Mouse (Mus musculus): ENCODE measurements around the gene Gm9903. TPM values are rescaled to one million over a fixed set of nuclear protein-coding genes. Genes with fewer than 3 reads are reported as not detected.

The Gm9903 gene
- under 1 TPM; 0.90 to 0.98 TPM for total RNA-seq (2021)
- long read RNA-seq, experiment 1 = 0 reads
- long read RNA-seq, experiment 2, partial matches to known transcripts = 0 of 2 reads
- long read RNA-seq, experiment 2, other reads (novel, unspliced or antisense) = 0 of 2 reads

GRCm38 (mm10) chr5:33629301-33629987 lies at the start of gene Gm9903, which contains the start of gene Fam53a:
Gene Gm9903 (plus strand): TSS chr5:33629925.
Gene Fam53a (minus strand): TSS chr5:33629635.
- TF ChIP-seq CTCF (conservative IDR thresholded peaks at IDR 0.05) = peak; percentile 55
- Histone ChIP-seq H3K27ac (peak within 1 kb of the TSS; percentile 95), H3K4me3 (peak within 1 kb of the TSS; percentile 73)
- peak; percentile 99 to 100 for DNase-seq (ENCODE audit: low spot score in 2 of 2)

- DNase-seq (ENCODE audit: low spot score in 2 of 2) = no peak
- no peak overlapping the region for H3K27ac ChIP-seq
- no peak for TF ChIP-seq CTCF (conservative IDR thresholded peaks at IDR 0.05)
- no peak overlapping the region for H3K4me3 ChIP-seq
Observed at GRCm38 (mm10) chr5:33580336-33580735, 49.4 kb upstream of the Gm9903 start.

DNA sequence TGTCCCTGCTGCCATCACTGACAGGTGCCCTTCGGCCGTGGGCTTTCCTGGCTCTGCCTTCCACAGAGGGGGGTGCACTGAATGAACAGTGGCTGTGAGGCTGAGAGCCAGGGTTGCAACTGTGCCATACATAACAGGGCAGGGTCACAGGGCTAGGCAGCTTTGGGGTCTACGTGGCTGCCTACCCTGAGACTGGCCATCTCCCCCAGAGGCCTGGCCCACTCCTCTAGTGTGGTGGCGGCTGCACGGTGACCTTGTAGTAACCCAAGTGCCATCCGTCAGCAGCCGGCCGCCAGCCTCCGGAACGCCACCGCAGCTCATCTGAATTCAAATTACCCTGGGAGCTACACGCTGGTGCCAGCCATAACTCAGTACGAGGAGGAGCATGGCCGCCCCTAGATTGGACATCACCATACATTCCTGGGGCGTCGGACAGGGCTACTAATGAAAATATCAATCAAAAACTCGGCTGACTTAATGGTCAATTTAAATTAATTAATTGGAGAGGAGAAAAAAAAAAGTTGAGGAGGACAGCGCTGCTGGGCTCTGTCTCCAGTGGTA lies 42.1 kb upstream of the Gm9903 start:
- H3K27ac ChIP-seq = no peak overlapping the region
- no peak overlapping the region for H3K4me3 ChIP-seq
- no peak for TF ChIP-seq CTCF (conservative IDR thresholded peaks at IDR 0.05)
- no peak for DNase-seq (ENCODE audit: low spot score in 2 of 2)

DNA sequence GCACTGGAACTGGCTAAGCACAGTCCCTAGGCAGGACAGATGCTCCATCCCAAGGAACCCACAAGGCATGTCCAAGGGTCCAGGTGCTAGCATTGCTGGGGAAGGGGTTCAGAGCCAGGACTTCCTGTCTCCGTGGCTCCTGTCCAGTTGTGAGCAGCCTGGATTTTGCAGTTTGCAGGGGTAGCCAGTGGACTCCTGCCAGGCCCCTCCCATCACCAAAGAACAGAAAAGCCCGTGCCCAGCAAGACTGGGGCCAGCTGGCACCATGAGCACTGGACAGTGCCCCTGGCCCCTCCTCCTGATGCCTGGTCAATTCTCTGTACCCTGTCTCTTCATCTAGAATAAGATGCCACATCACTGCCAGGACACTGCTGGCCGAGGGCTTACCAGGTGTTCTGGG lies 41.7 kb upstream of the Gm9903 start:
- Histone ChIP-seq H3K27ac (no peak overlapping the region), H3K4me3 (no peak overlapping the region)
- DNase-seq (ENCODE audit: low spot score in 2 of 2) = no peak
- TF ChIP-seq CTCF (conservative IDR thresholded peaks at IDR 0.05) = no peak

DNA sequence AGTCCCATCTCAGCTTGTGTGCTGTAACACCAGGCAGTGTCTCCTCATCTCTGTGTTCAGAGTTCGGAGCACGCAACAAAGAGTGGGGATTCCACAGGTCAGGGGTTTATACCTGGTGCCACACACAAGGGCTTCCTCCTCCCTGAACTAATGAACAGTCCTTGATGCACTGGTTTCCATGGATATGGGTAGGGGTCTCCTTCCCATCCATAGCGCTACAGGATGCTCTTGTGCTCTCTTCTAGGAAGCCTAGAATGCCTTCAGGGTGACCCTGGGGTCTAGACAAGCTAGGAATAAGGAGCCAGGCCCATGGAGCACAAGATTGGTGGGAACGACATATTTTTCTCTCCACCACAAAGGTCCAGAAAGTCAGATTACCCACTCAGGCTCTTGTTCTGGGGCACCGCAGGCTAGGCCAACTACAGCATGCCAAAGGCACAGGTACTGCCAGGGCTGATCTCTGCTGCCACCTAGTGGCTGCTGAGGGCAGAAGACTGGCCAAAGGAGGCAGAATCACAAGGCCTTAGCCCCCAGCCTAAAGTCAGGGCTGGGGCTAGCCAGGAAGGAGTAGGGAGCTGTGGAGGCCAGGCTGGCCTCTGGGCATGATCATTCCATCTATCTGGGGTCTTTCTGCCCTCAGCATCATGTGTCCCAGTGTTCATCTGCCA lies 40.4 kb upstream of the Gm9903 start:
- Histone ChIP-seq H3K27ac (no peak overlapping the region), H3K4me3 (no peak overlapping the region)
- peak; percentile 99 for TF ChIP-seq CTCF (conservative IDR thresholded peaks at IDR 0.05)
- DNase-seq (ENCODE audit: low spot score in 2 of 2) = peak; percentile 58 to 80

DNA sequence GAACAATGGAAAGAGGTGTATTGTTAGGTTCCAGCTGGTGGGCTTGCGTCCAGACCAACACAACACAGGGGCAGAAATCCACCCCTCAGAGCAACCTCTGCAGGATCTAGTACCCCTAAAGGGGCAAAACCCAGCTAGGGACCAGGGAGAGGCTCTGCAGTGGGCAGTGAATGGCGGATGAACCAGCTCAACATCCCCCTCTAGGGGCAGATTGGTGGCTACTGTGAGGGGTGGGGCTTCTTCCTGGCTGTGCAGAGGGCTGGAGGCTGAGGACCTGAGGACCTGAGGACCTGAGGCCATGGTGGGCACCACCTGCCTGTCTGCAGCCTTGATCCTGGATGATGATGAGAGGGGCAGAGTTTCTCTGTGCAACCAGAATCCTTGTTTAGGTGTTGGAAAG lies 36.1 kb upstream of the Gm9903 start:
- DNase-seq (ENCODE audit: low spot score in 2 of 2) = no peak
- no peak overlapping the region for H3K27ac ChIP-seq
- TF ChIP-seq CTCF (conservative IDR thresholded peaks at IDR 0.05) = peak; percentile 57
- H3K4me3 ChIP-seq = no peak overlapping the region

DNA sequence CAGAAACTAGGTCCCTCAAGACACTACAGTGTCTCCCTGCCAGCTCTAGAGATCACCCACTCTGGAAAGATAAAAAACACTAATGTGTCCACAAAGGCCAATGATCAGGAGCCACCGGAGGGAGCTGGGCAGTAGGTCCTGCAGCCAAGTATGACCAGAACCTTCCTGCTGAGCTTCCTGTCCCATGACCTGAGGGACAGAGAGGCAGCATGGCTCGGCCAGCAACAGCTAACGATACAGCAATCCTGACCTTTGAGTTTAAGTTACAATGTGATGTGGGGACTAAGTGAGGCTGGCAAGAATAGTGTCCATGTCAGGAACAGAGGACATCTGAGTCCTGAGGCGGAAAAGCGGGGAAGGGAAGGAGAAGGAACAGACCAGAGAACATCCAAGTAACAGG lies 24.4 kb upstream of the Gm9903 start:
- DNase-seq (ENCODE audit: low spot score in 2 of 2) = no peak
- no peak for TF ChIP-seq CTCF (conservative IDR thresholded peaks at IDR 0.05)
- no peak overlapping the region for H3K4me3 ChIP-seq

GRCm38 (mm10) chr5:33606631-33607030 lies 23.1 kb upstream of the Gm9903 start:
- no peak for TF ChIP-seq CTCF (conservative IDR thresholded peaks at IDR 0.05)
- no peak overlapping the region for H3K27ac ChIP-seq
- H3K4me3 ChIP-seq = no peak overlapping the region
- DNase-seq (ENCODE audit: low spot score in 2 of 2) = no peak

More for the DNA sequence above, 24.4 kb upstream of the Gm9903 start:
- no peak overlapping the region for H3K27ac ChIP-seq

- Histone ChIP-seq H3K27ac (no peak overlapping the region), H3K4me3 (no peak overlapping the region)
- TF ChIP-seq CTCF (conservative IDR thresholded peaks at IDR 0.05) = no peak
- DNase-seq (ENCODE audit: low spot score in 2 of 2) = no peak
Observed at GRCm38 (mm10) chr5:33607434-33607833, 22.3 kb upstream of the Gm9903 start.

GRCm38 (mm10) chr5:33609226-33609625 lies 20.5 kb upstream of the Gm9903 start:
- Histone ChIP-seq H3K4me3 (no peak overlapping the region), H3K27ac (no peak overlapping the region)
- no peak for TF ChIP-seq CTCF (conservative IDR thresholded peaks at IDR 0.05)
- DNase-seq (ENCODE audit: low spot score in 2 of 2) = no peak

- no peak overlapping the region for H3K27ac ChIP-seq
- H3K4me3 ChIP-seq = no peak overlapping the region
- no peak for TF ChIP-seq CTCF (conservative IDR thresholded peaks at IDR 0.05)
- no peak for DNase-seq (ENCODE audit: low spot score in 2 of 2)
Observed at GRCm38 (mm10) chr5:33611795-33612194, 17.9 kb upstream of the Gm9903 start.

GRCm38 (mm10) chr5:33614391-33614790 lies 15.3 kb upstream of the Gm9903 start:
- no peak for TF ChIP-seq CTCF (conservative IDR thresholded peaks at IDR 0.05)
- no peak for DNase-seq (ENCODE audit: low spot score in 2 of 2)
- Histone ChIP-seq H3K27ac (no peak overlapping the region), H3K4me3 (no peak overlapping the region)

DNA sequence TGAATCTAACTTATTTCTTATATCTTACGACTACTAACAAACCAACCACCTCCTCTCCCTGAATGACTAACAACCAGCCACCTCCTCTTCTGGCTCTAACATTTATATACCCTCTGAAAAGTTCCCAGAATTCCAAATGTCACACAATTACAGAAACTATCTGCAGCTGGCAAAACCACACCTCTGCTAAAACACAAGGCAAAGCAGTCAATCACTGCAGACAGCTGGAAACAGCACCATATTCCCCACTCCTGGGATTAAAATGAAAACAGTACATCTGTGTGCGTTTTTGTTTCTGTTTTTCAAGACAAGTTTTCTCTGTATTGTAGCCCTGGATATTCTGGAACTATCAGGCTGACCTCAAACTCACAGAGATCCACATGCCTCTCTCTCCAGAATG lies 7.1 kb upstream of the Gm9903 start:
- DNase-seq (ENCODE audit: low spot score in 2 of 2) = no peak
- Histone ChIP-seq H3K4me3 (no peak overlapping the region), H3K27ac (no peak overlapping the region)
- no peak for TF ChIP-seq CTCF (conservative IDR thresholded peaks at IDR 0.05)
